Mouse (Mus musculus): ENCODE results near the gene Map3k1. TPM values are rescaled to one million over a fixed set of nuclear protein-coding genes. Genes with fewer than 3 reads are reported as not detected.
A peak's percentile ranks its signal among the peaks of the same experiment; 100 is the strongest.

Gene Map3k1
- 12.9 and 13.3 TPM in 2 replicates for polyA plus RNA-seq (2015; fragmentation: Nextera tagmentation; extraction: Ambion mirVana)

DNA sequence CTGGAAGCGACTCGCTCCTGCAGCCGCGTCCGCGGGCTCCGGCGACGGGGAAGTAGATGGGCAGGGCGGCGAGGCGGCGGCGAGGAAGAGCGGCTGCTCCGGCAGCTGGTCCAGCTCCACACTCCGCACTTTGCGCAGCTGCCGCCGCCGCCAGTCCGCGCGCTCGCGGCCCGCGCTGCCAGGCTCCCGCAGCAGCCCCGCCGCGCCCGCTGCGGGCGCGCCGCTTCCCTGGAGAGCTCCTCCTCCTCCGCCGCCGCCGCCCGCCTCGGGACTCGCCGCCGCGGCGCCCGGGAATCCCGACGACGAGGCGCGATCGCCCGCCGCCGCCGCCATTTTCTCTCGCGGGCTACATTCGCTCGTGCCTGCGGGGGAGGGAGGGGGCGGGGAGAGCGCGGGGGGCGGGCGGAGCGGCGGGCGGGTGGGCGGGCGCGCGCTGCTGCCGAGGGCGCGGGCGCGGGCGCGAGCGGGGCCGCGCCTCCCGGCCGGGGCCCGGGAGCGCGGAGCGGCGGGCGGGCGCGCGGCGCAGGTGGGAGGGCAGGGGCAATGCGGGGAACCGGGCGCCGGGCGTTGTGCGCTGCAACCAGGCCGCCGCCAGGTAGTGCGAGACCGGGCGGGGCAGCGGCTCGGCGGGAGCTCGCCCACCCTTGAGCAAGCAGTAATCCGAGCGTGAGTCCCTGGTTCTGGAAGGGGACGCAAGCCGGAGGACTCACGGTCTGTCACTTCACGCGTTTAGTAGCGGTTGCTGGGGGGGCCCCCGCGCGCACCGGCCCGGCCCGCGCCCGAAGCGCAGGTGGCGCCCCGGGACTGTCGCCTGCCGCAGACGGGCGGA, at the start of gene Map3k1:
TSS of gene Map3k1 (minus strand) at position 357 of the 829 bp plus-strand sequence.
- Histone ChIP-seq H3K9ac (ENCODE audit: low read length) (peak within 1 kb of the TSS; percentile 97), H3K4me1 (replicated peaks; ENCODE audit: control insufficient read depth, insufficient read depth) (peaks cover 5% of the 10 kb centered on the region), H3K27me3 (ENCODE audit: control insufficient read depth, insufficient read depth, low read length) (no peaks in the 10 kb centered on the region), H3K9me3 (ENCODE audit: control insufficient read depth, low read length) (no peaks in the 10 kb centered on the region), H3K4me2 (replicated peaks; ENCODE audit: low read depth) (peak within 1 kb of the TSS; percentile 90), H3K4me3 (ENCODE audit: low read depth, low read length) (peak within 1 kb of the TSS; percentile 93), H3K36me3 (ENCODE audit: control insufficient read depth, insufficient read depth, low read length) (no peaks in the 10 kb centered on the region), H3K27ac (replicated peaks) (peak within 1 kb of the TSS; percentile 99)
- WGBS = under 1% methylated on average over 65 of the region's 136 CpGs
- DNase-seq (ENCODE audit: low spot score) = peak; percentile 86
- TF ChIP-seq EP300 (optimal IDR thresholded peaks at IDR 0.05) (no peak), CTCF (IDR thresholded peaks at IDR 0.05; ENCODE audit: low read depth) (peak; percentile 26; the same call in 1 of the 2 replicates)
- ATAC-seq (ENCODE audit: low FRiP score, low TSS enrichment) = peak; percentile 79

DNA sequence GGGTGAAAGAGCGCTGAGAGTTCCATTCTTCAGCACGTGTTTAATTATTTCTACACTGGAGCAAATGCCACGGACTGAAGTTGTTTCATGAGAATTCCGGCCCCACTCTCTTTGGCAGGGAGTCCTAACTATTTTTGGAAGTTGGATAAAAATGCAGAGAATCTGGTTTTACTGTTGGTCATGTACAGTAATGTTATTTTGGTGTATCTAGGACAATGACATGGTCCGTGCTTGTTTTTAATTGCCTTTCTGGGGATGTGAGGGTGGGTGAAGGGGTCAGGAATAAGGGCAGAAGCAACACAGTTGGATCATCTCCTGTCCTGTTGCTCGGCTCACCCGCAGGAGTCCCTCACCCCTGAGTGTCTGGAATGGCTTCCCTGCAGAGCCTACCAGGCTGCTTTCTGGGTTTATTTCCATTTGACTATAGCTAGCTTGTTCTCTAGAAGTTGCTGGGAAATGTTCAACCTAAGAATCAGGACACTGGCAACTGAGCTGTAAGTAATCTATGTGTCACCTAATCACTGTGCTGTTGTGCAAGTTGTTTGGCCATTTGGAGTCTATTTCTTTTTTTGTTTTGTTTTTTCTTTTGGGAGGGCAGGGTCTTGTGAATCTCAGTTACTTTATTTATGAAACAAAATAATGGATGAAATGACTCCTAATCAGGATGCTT, 48.1 kb upstream of the Map3k1 start:
- no peak overlapping the region for H3K27ac ChIP-seq (replicated peaks)
- H3K36me3 ChIP-seq (ENCODE audit: control insufficient read depth, insufficient read depth, low read length) = no peaks in the 10 kb centered on the region
- H3K4me2 ChIP-seq (replicated peaks; ENCODE audit: low read depth) = no peak overlapping the region
- no peaks in the 10 kb centered on the region for H3K27me3 ChIP-seq (ENCODE audit: control insufficient read depth, insufficient read depth, low read length)
- H3K9me3 ChIP-seq (ENCODE audit: control insufficient read depth, low read length) = no peaks in the 10 kb centered on the region
- no peak overlapping the region for H3K9ac ChIP-seq (ENCODE audit: low read length)
- DNase-seq (ENCODE audit: low spot score) (no peak), ATAC-seq (ENCODE audit: low FRiP score, low TSS enrichment) (no peak)
- no peaks in the 10 kb centered on the region for H3K4me1 ChIP-seq (replicated peaks; ENCODE audit: control insufficient read depth, insufficient read depth)
- TF ChIP-seq CTCF (IDR thresholded peaks at IDR 0.05; ENCODE audit: low read depth) = no peak
- TF ChIP-seq EP300 (optimal IDR thresholded peaks at IDR 0.05) = no peak
- H3K4me3 ChIP-seq (ENCODE audit: low read depth, low read length) = no peak overlapping the region
- WGBS = 43% methylated on average over 7 of the region's 7 CpGs

DNA sequence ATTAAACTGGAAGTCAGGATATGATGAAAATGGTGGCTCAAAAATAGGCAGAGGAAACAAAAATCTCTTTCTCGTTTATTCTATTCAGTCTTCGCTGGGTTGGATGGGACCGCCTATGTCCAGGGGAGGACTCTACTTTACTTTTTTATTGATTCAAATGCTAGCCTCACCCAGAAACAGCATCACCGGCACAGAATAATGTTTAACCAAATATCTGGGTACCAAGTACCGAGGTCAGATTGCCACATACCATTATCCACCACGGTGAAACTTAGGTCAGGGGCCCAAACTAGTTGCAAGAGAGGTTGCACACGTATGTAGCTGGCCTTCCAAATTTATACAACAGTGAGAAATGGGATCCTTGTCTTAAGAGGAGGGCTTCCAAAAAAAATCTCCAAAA, 47.4 kb upstream of the Map3k1 start:
- Histone ChIP-seq H3K4me1 (replicated peaks; ENCODE audit: control insufficient read depth, insufficient read depth) (no peaks in the 10 kb centered on the region), H3K27ac (replicated peaks) (no peak overlapping the region), H3K4me3 (ENCODE audit: low read depth, low read length) (no peak overlapping the region), H3K9ac (ENCODE audit: low read length) (no peak overlapping the region), H3K9me3 (ENCODE audit: control insufficient read depth, low read length) (no peaks in the 10 kb centered on the region), H3K4me2 (replicated peaks; ENCODE audit: low read depth) (no peak overlapping the region), H3K27me3 (ENCODE audit: control insufficient read depth, insufficient read depth, low read length) (no peaks in the 10 kb centered on the region), H3K36me3 (ENCODE audit: control insufficient read depth, insufficient read depth, low read length) (no peaks in the 10 kb centered on the region)
- whole genome bisulfite sequencing = 69% methylated on average over 7 of the region's 7 CpGs
- ATAC-seq (ENCODE audit: low FRiP score, low TSS enrichment) (no peak), DNase-seq (ENCODE audit: low spot score) (no peak)
- TF ChIP-seq EP300 (optimal IDR thresholded peaks at IDR 0.05) (no peak), CTCF (IDR thresholded peaks at IDR 0.05; ENCODE audit: low read depth) (no peak)

DNA sequence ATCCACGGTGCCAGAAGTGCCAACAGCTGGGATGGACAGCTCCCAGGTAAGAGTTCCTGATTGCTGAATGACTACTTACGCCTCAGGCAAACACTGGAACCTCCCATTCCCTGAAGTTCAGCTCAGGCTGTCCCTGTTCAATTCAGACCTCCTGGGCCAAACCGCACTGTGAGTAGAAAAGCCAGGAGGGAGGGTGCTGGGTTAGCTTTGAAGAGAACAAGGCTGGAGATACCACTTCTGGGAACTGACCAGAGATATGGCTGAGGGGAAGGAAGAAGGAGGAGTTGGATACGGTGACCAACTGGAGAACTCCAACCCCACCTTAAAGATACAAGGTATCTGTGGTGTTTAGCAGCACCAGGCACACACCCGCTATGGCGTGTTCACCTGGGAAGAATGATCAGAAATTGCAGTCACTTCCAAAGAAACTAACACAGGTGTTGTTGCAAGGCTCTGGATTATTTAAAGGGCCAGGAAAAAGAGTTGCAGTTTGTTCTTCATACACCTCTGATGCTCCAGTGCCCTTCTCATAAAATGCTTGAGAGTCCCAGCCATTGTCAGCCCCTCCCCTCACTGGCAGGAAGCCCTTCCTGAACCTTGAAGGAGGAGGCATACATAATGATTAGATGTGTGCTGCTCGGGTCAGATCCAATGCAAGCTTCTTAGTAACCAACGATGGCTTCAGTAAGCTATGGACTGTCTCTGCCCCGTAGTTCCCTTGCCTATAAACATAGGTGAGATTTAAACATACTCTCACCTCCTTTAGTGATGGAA, 43.8 kb upstream of the Map3k1 start:
- Histone ChIP-seq H3K4me1 (replicated peaks; ENCODE audit: control insufficient read depth, insufficient read depth) (no peaks in the 10 kb centered on the region), H3K4me3 (ENCODE audit: low read depth, low read length) (no peak overlapping the region), H3K9me3 (ENCODE audit: control insufficient read depth, low read length) (no peaks in the 10 kb centered on the region), H3K9ac (ENCODE audit: low read length) (no peak overlapping the region), H3K27ac (replicated peaks) (0 out of 2 replicates have a peak overlapping the region, but pooled peaks have one; percentile 18), H3K36me3 (ENCODE audit: control insufficient read depth, insufficient read depth, low read length) (no peaks in the 10 kb centered on the region), H3K27me3 (ENCODE audit: control insufficient read depth, insufficient read depth, low read length) (no peaks in the 10 kb centered on the region), H3K4me2 (replicated peaks; ENCODE audit: low read depth) (no peak overlapping the region)
- ATAC-seq (ENCODE audit: low FRiP score, low TSS enrichment) (peak; percentile 85), DNase-seq (ENCODE audit: low spot score) (peak; percentile 52)
- TF ChIP-seq CTCF (IDR thresholded peaks at IDR 0.05; ENCODE audit: low read depth) (no peak), EP300 (optimal IDR thresholded peaks at IDR 0.05) (no peak)
- 72% methylated on average over 9 of the region's 9 CpGs for WGBS

DNA sequence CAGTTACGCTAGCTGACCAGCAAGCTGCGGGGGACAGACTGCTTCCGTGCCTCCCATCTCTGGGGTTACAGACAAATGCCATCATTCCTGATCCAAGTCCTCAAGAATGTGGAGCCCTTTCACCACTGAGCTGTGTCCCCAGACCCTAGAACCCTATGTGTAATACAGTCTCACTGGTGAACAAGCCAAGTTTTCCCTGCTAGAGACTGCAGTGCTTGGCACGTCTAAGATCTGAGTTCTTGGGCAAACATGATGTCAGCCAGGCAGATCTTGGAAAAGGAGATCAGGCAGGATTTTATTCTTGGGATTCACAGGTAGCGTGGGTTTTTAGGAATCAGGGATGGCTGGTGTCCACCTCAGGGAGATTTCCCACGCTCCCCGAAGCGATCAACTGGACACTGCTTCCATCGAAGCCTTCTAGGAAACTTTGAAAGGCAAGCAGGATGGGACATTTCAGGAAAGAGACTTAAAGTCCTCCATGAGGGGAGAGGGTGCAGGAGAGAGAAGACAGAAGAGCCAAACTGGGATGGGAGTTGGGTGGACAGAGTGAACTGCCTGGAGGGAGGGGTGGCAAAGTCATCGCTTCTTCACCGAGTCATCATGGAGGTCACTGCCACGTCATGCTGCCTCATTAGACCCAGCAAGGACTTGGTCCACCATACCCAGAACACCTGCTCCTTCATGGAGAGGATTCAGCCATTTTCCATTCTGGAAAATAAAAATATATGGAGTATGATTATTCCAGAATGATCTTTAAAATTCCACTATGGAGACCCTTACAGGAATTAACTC, 41.4 kb upstream of the Map3k1 start:
- no peaks in the 10 kb centered on the region for H3K36me3 ChIP-seq (ENCODE audit: control insufficient read depth, insufficient read depth, low read length)
- no peak overlapping the region for H3K4me3 ChIP-seq (ENCODE audit: low read depth, low read length)
- no peak overlapping the region for H3K9ac ChIP-seq (ENCODE audit: low read length)
- WGBS = 93% methylated on average over 12 of the region's 12 CpGs
- no peak for TF ChIP-seq EP300 (optimal IDR thresholded peaks at IDR 0.05)
- no peak for TF ChIP-seq CTCF (IDR thresholded peaks at IDR 0.05; ENCODE audit: low read depth)
- H3K9me3 ChIP-seq (ENCODE audit: control insufficient read depth, low read length) = no peaks in the 10 kb centered on the region
- H3K4me2 ChIP-seq (replicated peaks; ENCODE audit: low read depth) = no peak overlapping the region
- DNase-seq (ENCODE audit: low spot score) = no peak
- H3K4me1 ChIP-seq (replicated peaks; ENCODE audit: control insufficient read depth, insufficient read depth) = no peaks in the 10 kb centered on the region
- ATAC-seq (ENCODE audit: low FRiP score, low TSS enrichment) = no peak
- H3K27me3 ChIP-seq (ENCODE audit: control insufficient read depth, insufficient read depth, low read length) = no peaks in the 10 kb centered on the region
- no peak overlapping the region for H3K27ac ChIP-seq (replicated peaks)

Measured in stomach, postnatal 0 days (tissue).